Mouse (Mus musculus) midbrain, embryonic 11.5 days (tissue): ENCODE results near the gene Wfdc5. TPM values are rescaled to one million over a fixed set of nuclear protein-coding genes. Genes with fewer than 3 reads are reported as not detected.

Source experiments
- ATAC-seq: fragments of 200-750 bp; cut with Nextera tagmentation; 2 replicates; pipeline ENCODE4 v1.8.0; 2017; ENCODE audit warnings: moderate TSS enrichment, moderate library complexity; ENCODE audit not compliant: low FRiP score
- DNase-seq: peaks from one replicate; pipeline ENCODE4 v3.0.0; 2015; ENCODE audit warnings: low spot score; ENCODE audit errors: missing footprints
- H3K27ac ChIP-seq: fragments of 300-500 bp; sonication (generic); 2 replicates; pipeline ENCODE4 v1.5.1; 2014; ENCODE audit warnings: low read depth, low read length
- H3K27me3 ChIP-seq: fragments of 300-500 bp; sonication (generic); 2 replicates; pipeline ENCODE4 v1.6.1; 2014; ENCODE audit warnings: mild to moderate bottlenecking, low read length, moderate library complexity, mixed read lengths; ENCODE audit not compliant: control insufficient read depth, insufficient read depth
- H3K36me3 ChIP-seq: fragments of 300-500 bp; sonication (generic); 2 replicates; pipeline ENCODE4 v1.6.1; 2014; ENCODE audit warnings: mild to moderate bottlenecking, low read length, moderate library complexity, mixed read lengths; ENCODE audit not compliant: control insufficient read depth, insufficient read depth
- H3K4me1 ChIP-seq: fragments of 300-500 bp; sonication (generic); 2 replicates; pipeline ENCODE4 v1.6.1; 2014; ENCODE audit warnings: low read length; ENCODE audit not compliant: control insufficient read depth, insufficient read depth
- H3K4me2 ChIP-seq: fragments of 300-500 bp; sonication (generic); 2 replicates; pipeline ENCODE4 v1.6.1; 2014; ENCODE audit warnings: mild to moderate bottlenecking, moderate library complexity
- H3K4me3 ChIP-seq: fragments of 300-500 bp; sonication (generic); 2 replicates; pipeline ENCODE4 v1.5.1; 2014; ENCODE audit warnings: low read depth, low read length
- H3K9ac ChIP-seq: fragments of 300-500 bp; sonication (generic); 2 replicates; pipeline ENCODE4 v1.6.1; 2014; ENCODE audit warnings: low read length
- H3K9me3 ChIP-seq: fragments of 300-500 bp; sonication (generic); 2 replicates; pipeline ENCODE4 v1.6.1; 2016; ENCODE audit warnings: low read length; ENCODE audit not compliant: control insufficient read depth
- WGBS: fragments of 180-500 bp; shearing (Covaris S2); extraction: QIAGEN DNeasy Blood & Tissue Kit; methylation state at CpG from one replicate; pipeline ENCODE4 v1.1.7; 2014; 5-methylcytosine and 5-hydroxymethylcytosine counted together
- polyA plus RNA-seq: library from polyadenylated mRNA; unstranded; fragments of >200 nt; fragmentation: Nextera tagmentation; extraction: Ambion mirVana; gene quantifications from 2 replicates; pipeline ENCODE4 v1.2.1, GENCODE M21; 2014

Wfdc5 gene
- polyA plus RNA-seq, 1 experiment from 2014 or later, result not detected

GRCm38 (mm10) chr2:164144025-164144424, 38.5 kb downstream of the Wfdc5 start:
- WGBS, result 74% methylated on average over 6 of the region's 6 CpGs
- no peaks in the 10 kb centered on the region for H3K9me3 ChIP-seq
- no peak for DNase-seq
- H3K27me3 ChIP-seq, result no peaks in the 10 kb centered on the region
- H3K36me3 ChIP-seq, result no peaks in the 10 kb centered on the region
- H3K9ac ChIP-seq, result no peak overlapping the region
- no peak overlapping the region for H3K4me2 ChIP-seq
- H3K4me1 ChIP-seq, result no peaks in the 10 kb centered on the region
- H3K27ac ChIP-seq, result no peak overlapping the region
- no peak overlapping the region for H3K4me3 ChIP-seq
- ATAC-seq, result no peak

- Histone ChIP-seq H3K4me2 (no peak overlapping the region), H3K4me3 (no peak overlapping the region), H3K9ac (no peak overlapping the region), H3K36me3 (no peaks in the 10 kb centered on the region), H3K27me3 (no peaks in the 10 kb centered on the region), H3K27ac (no peak overlapping the region), H3K9me3 (no peaks in the 10 kb centered on the region), H3K4me1 (no peaks in the 10 kb centered on the region)
- DNase-seq (no peak), ATAC-seq (no peak)
- WGBS, result 78% methylated on average over 10 of the region's 10 CpGs
Observed at GRCm38 (mm10) chr2:164142021-164142420, 40.5 kb downstream of the Wfdc5 start.

GRCm38 (mm10) chr2:164137754-164138153, 44.8 kb downstream of the Wfdc5 start:
- Histone ChIP-seq H3K4me2 (no peak overlapping the region), H3K27ac (no peak overlapping the region), H3K27me3 (no peaks in the 10 kb centered on the region), H3K4me1 (no peaks in the 10 kb centered on the region), H3K9ac (no peak overlapping the region), H3K9me3 (no peaks in the 10 kb centered on the region), H3K36me3 (no peaks in the 10 kb centered on the region), H3K4me3 (no peak overlapping the region)
- DNase-seq (peak; percentile 19), ATAC-seq (no peak)
- WGBS, result 79% methylated on average over 6 of the region's 6 CpGs

DNA sequence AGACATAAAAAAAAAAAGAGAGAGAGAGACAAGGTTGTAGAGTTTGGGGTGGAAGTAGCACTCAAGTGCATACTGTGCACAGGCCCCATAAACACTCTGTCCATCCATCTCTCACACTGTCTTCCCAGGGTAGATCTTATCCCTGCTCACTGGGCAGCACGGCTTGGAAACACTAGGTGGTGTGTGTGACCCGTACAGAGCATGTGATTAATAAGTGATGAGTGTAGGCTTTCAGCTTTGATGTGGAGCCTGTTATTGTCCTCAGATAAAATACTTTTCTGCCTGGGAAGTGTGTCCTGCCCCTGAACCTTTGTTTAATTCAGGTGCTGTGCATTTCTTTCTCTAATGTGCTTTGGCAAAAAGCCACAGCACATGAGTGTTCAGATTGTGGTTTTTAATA, 46.1 kb downstream of the Wfdc5 start:
- DNase-seq (no peak), ATAC-seq (no peak)
- 51% methylated on average over 2 of the region's 2 CpGs for WGBS
- Histone ChIP-seq H3K4me1 (no peaks in the 10 kb centered on the region), H3K27me3 (no peaks in the 10 kb centered on the region), H3K27ac (no peak overlapping the region), H3K4me2 (no peak overlapping the region), H3K36me3 (no peaks in the 10 kb centered on the region), H3K4me3 (no peak overlapping the region), H3K9ac (no peak overlapping the region), H3K9me3 (no peaks in the 10 kb centered on the region)

GRCm38 (mm10) chr2:164135367-164135766, 47.2 kb downstream of the Wfdc5 start:
- H3K4me1 ChIP-seq, result no peaks in the 10 kb centered on the region
- ATAC-seq (no peak), DNase-seq (no peak)
- H3K4me2 ChIP-seq, result no peak overlapping the region
- no peak overlapping the region for H3K27ac ChIP-seq
- no peaks in the 10 kb centered on the region for H3K36me3 ChIP-seq
- no peaks in the 10 kb centered on the region for H3K27me3 ChIP-seq
- WGBS, result 88% methylated on average over 1 of the region's 1 CpGs
- H3K9me3 ChIP-seq, result no peaks in the 10 kb centered on the region
- no peak overlapping the region for H3K9ac ChIP-seq
- no peak overlapping the region for H3K4me3 ChIP-seq

- Histone ChIP-seq H3K9me3 (no peaks in the 10 kb centered on the region), H3K27me3 (no peaks in the 10 kb centered on the region), H3K27ac (no peak overlapping the region), H3K4me2 (no peak overlapping the region), H3K4me3 (no peak overlapping the region), H3K9ac (no peak overlapping the region), H3K4me1 (no peaks in the 10 kb centered on the region), H3K36me3 (no peaks in the 10 kb centered on the region)
- ATAC-seq, result no peak
- WGBS, result 65% methylated on average over 6 of the region's 6 CpGs
- no peak for DNase-seq
Observed at GRCm38 (mm10) chr2:164134563-164134962, 48.0 kb downstream of the Wfdc5 start.

DNA sequence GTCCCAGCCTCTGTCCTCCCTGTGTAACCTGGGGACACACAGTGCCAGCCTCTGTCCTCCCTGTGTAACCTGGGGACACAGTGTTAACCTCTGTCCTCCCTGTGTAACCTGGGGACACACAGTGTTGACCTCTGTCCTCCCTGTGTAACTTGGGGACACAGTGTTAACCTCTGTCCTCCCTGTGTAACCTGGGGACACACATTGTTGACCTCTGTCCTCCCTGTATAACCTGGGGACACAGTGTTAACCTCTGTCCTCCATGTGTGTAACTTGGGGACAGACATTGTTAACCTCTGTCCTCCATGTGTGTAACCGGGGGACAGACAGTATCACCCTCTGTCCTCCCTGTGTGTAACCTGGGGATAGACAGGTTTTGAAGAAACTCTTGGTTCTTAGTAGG, 51.0 kb downstream of the Wfdc5 start:
- Histone ChIP-seq H3K9me3 (no peaks in the 10 kb centered on the region), H3K4me2 (no peak overlapping the region), H3K4me3 (no peak overlapping the region), H3K36me3 (no peaks in the 10 kb centered on the region), H3K4me1 (no peaks in the 10 kb centered on the region), H3K27ac (no peak overlapping the region), H3K27me3 (no peaks in the 10 kb centered on the region), H3K9ac (no peak overlapping the region)
- WGBS, result 96% methylated on average over 1 of the region's 1 CpGs
- ATAC-seq, result no peak
- DNase-seq, result no peak

DNA sequence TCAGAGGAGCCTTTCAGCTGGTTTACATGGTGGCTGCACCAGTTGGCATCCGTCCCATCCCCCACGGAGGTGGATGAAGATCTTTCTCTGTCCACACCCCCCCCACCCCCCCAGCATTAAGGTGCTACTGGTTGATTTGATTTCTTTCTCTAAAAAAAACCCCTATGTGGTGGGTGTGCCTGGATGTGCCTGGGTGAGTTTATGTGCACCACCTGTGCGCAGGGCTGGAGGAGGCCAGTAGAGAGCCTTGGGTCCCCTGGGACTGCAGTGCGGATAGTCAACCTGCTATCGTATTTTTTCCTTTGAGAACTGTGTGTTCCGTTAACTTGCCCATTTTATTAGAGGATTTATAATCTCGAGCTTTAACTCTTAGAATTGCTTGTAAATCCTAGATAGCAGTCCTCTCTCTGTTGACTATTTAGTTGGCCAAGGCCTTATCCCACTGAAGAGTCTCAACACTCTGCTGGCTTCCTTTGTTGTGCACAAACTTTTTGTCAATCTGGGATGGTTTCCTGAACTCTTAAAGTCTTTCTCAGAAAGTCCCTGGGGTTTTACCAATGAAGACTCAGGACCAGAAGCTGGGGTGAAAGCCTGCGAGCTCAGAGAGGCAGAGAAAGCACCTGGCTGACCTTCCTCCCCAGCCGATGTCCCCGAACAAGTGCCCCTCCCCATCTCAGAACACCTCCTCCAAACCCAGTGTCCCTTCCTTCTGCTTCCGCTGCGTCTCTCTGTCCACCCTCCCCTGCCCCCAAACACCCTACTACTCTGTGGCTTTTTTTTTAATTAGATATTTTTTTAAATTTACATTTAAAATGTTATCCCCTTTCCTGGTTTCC, 53.7 kb downstream of the Wfdc5 start:
- DNase-seq (peak; percentile 17), ATAC-seq (no peak)
- no peaks in the 10 kb centered on the region for H3K27me3 ChIP-seq
- H3K9me3 ChIP-seq, result no peaks in the 10 kb centered on the region
- no peaks in the 10 kb centered on the region for H3K36me3 ChIP-seq
- no peak overlapping the region for H3K4me2 ChIP-seq
- H3K4me3 ChIP-seq, result no peak overlapping the region
- no peaks in the 10 kb centered on the region for H3K4me1 ChIP-seq
- no peak overlapping the region for H3K9ac ChIP-seq
- 92% methylated on average over 12 of the region's 12 CpGs for WGBS
- H3K27ac ChIP-seq, result no peak overlapping the region

- DNase-seq (peak; percentile 73), ATAC-seq (no peak)
- Histone ChIP-seq H3K4me1 (no peaks in the 10 kb centered on the region), H3K36me3 (no peaks in the 10 kb centered on the region), H3K9ac (no peak overlapping the region), H3K27me3 (no peaks in the 10 kb centered on the region), H3K4me3 (no peak overlapping the region), H3K27ac (no peak overlapping the region), H3K4me2 (no peak overlapping the region), H3K9me3 (no peaks in the 10 kb centered on the region)
- 98% methylated on average over 2 of the region's 2 CpGs for WGBS
Observed at GRCm38 (mm10) chr2:164127297-164127696, 55.2 kb downstream of the Wfdc5 start.
